Mouse (Mus musculus): Measurements from ENCODE around the gene Wnt6. TPM values are rescaled to one million over a fixed set of nuclear protein-coding genes. Genes with fewer than 3 reads are reported as not detected.

Gene Wnt6
- not detected in 4 replicates for total RNA-seq (2023)

GRCm38 (mm10) chr1:74771845-74771930 is at the start of gene Wnt6:
Gene Wnt6, plus strand, starts transcription at chr1:74771892.

GRCm38 (mm10) chr1:74748643-74749271 is 22.9 kb upstream of the Wnt6 start, which contains the start of gene Prkag3:
Gene Prkag3, minus strand, starts transcription at chr1:74749221.

GRCm38 (mm10) chr1:74791249-74791648 is 19.6 kb downstream of the Wnt6 start, which contains the start of gene Wnt10a:
Gene Wnt10a, plus strand, starts transcription at chr1:74791516.

Other genes with a start within 250 kb of the Wnt6 start
- 0.30 to 0.70 TPM (median 0.32 TPM) in 3 of 4 replicates, not detected in the other for gene Plcd4, start 229.0 kb upstream of the Wnt6 start, total RNA-seq (2023)
- gene Usp37, start 227.6 kb upstream of the Wnt6 start, total RNA-seq (2023): 35.5 to 40.1 TPM (median 37.0 TPM) in 4 replicates
- gene Zfp142, start 183.6 kb upstream of the Wnt6 start, total RNA-seq (2023): 45.5 to 47.8 TPM (median 46.6 TPM) in 4 replicates
- 8.4 to 9.6 TPM (median 9.3 TPM) in 4 replicates for gene Bcs1l, start 183.6 kb upstream of the Wnt6 start, total RNA-seq (2023)
- gene Rnf25, start 170.5 kb upstream of the Wnt6 start, total RNA-seq (2023): 56.6 to 69.0 TPM (median 61.8 TPM) in 4 replicates
- gene Stk36, start 170.4 kb upstream of the Wnt6 start, total RNA-seq (2023): 0.14 to 0.33 TPM (median 0.30 TPM) in 3 of 4 replicates, not detected in the other
- 40.5 to 45.2 TPM (median 43.5 TPM) in 4 replicates for gene Ttll4, start 110.1 kb upstream of the Wnt6 start, total RNA-seq (2023)
- gene Cyp27a1, start 58.3 kb upstream of the Wnt6 start, total RNA-seq (2023): 12.4 to 18.7 TPM (median 13.0 TPM) in 4 replicates
- not detected in 4 replicates for gene Prkag3, start 22.7 kb upstream of the Wnt6 start, total RNA-seq (2023)
- gene Wnt10a, start 19.6 kb downstream of the Wnt6 start, total RNA-seq (2023): 1.2 to 3.0 TPM (median 2.0 TPM) in 4 replicates
- gene Cdk5r2, start 83.0 kb downstream of the Wnt6 start, total RNA-seq (2023): not detected in 4 replicates
- gene Fev, start 113.5 kb downstream of the Wnt6 start, total RNA-seq (2023): not detected in 4 replicates
- not detected in 4 replicates for gene Cryba2, start 121.3 kb downstream of the Wnt6 start, total RNA-seq (2023)
- gene Cfap65, start 163.7 kb downstream of the Wnt6 start, total RNA-seq (2023): not detected in 4 replicates
- 0.32 to 0.88 TPM (median 0.42 TPM) in 4 replicates for gene Ihh, start 179.8 kb downstream of the Wnt6 start, total RNA-seq (2023)

All from B cell, adult 62 days (primary cell).